Mouse (Mus musculus) induced T-regulatory cell, adult 2 months (primary cell): ENCODE results near the gene Riiad1.

Experiments
- DNase-seq: peaks from one replicate; pipeline ENCODE4 v3.0.0-alpha.2; 2012; ENCODE audit warnings: low read depth

The Riiad1 gene

GRCm38 (mm10) chr3:94480291-94480884, at the start of gene Riiad1:
Gene Riiad1, minus strand, starts transcription at chr3:94480341.
- no peak for DNase-seq

- no peak for DNase-seq
These were observed 46.6 kb upstream of the Riiad1 start for GRCm38 (mm10) chr3:94526731-94527130.

- DNase-seq, result peak; percentile 36
These were observed 26.5 kb upstream of the Riiad1 start for GRCm38 (mm10) chr3:94506664-94507063.

GRCm38 (mm10) chr3:94502243-94502642, 22.1 kb upstream of the Riiad1 start:
- DNase-seq, result peak; percentile 39

- DNase-seq, result no peak
These were observed 17.0 kb upstream of the Riiad1 start for GRCm38 (mm10) chr3:94497162-94497561.

- DNase-seq, result no peak
These were observed 7.4 kb upstream of the Riiad1 start for GRCm38 (mm10) chr3:94487581-94487980.

GRCm38 (mm10) chr3:94485922-94486321, 5.8 kb upstream of the Riiad1 start:
- DNase-seq, result no peak

GRCm38 (mm10) chr3:94483790-94484439, 3.8 kb upstream of the Riiad1 start:
- DNase-seq, result peak; percentile 58

- peak; percentile 28 for DNase-seq
These were observed 2.7 kb upstream of the Riiad1 start for GRCm38 (mm10) chr3:94482764-94483385.

GRCm38 (mm10) chr3:94481429-94481828, 1.3 kb upstream of the Riiad1 start:
- DNase-seq, result no peak

GRCm38 (mm10) chr3:94479564-94479963, 577 bp downstream of the Riiad1 start:
- no peak for DNase-seq

- no peak for DNase-seq
These were observed 1.5 kb downstream of the Riiad1 start for GRCm38 (mm10) chr3:94478591-94479169.

GRCm38 (mm10) chr3:94477981-94478422, 2.1 kb downstream of the Riiad1 start, which contains the start of gene Celf3:
Gene Celf3, plus strand, starts transcription at chr3:94478295.
- no peak for DNase-seq

- no peak for DNase-seq
These were observed 2.7 kb downstream of the Riiad1 start for GRCm38 (mm10) chr3:94477444-94477843.

- DNase-seq, result no peak
These were observed 3.7 kb downstream of the Riiad1 start for GRCm38 (mm10) chr3:94476301-94477035.

GRCm38 (mm10) chr3:94473567-94474232, 6.4 kb downstream of the Riiad1 start:
- DNase-seq, result no peak

GRCm38 (mm10) chr3:94473115-94473505, 7.0 kb downstream of the Riiad1 start:
- DNase-seq, result no peak

GRCm38 (mm10) chr3:94472447-94473114, 7.6 kb downstream of the Riiad1 start:
- DNase-seq, result no peak

GRCm38 (mm10) chr3:94468931-94469330, 11.2 kb downstream of the Riiad1 start:
- no peak for DNase-seq

- DNase-seq, result no peak
These were observed 14.3 kb downstream of the Riiad1 start for GRCm38 (mm10) chr3:94465632-94466430.
